Mouse (Mus musculus) c-Kit-positive CD71-negative TER-119-negative erythroid progenitor cells, embryonic 14.5 days (primary cell): Measurements from ENCODE around the gene Macrod2.
A peak's percentile ranks its signal among the peaks of the same experiment; 100 is the strongest.

Source experiments
- DNase-seq: peaks from one replicate; pipeline ENCODE4 v3.0.0-alpha.2; 2013; ENCODE audit warnings: low read depth

Macrod2 gene

GRCm38 (mm10) chr2:142232828-142233227, 1837.7 kb downstream of the Macrod2 start:
- DNase-seq = no peak

GRCm38 (mm10) chr2:142243483-142243882, 1848.4 kb downstream of the Macrod2 start:
- no peak for DNase-seq

GRCm38 (mm10) chr2:142250383-142250782, 1855.3 kb downstream of the Macrod2 start:
- no peak for DNase-seq

GRCm38 (mm10) chr2:142251518-142251917, 1856.4 kb downstream of the Macrod2 start:
- no peak for DNase-seq

- DNase-seq = peak; percentile 20
Observed at GRCm38 (mm10) chr2:142253913-142254312, 1858.8 kb downstream of the Macrod2 start.

- no peak for DNase-seq
Observed at GRCm38 (mm10) chr2:142254566-142254965, 1859.5 kb downstream of the Macrod2 start.

- no peak for DNase-seq
Observed at GRCm38 (mm10) chr2:142257501-142257900, 1862.4 kb downstream of the Macrod2 start.

- DNase-seq = no peak
Observed at GRCm38 (mm10) chr2:142261046-142261445, 1865.9 kb downstream of the Macrod2 start.

- no peak for DNase-seq
Observed at GRCm38 (mm10) chr2:142264697-142265096, 1869.6 kb downstream of the Macrod2 start.

GRCm38 (mm10) chr2:142267836-142268235, 1872.7 kb downstream of the Macrod2 start:
- no peak for DNase-seq

GRCm38 (mm10) chr2:142286761-142287160, 1891.7 kb downstream of the Macrod2 start:
- no peak for DNase-seq

- DNase-seq = no peak
Observed at GRCm38 (mm10) chr2:142294831-142295230, 1899.7 kb downstream of the Macrod2 start.

- DNase-seq = no peak
Observed at GRCm38 (mm10) chr2:142303098-142303911, 1908.2 kb downstream of the Macrod2 start.

- DNase-seq = no peak
Observed at GRCm38 (mm10) chr2:142303912-142304182, 1908.7 kb downstream of the Macrod2 start.

- no peak for DNase-seq
Observed at GRCm38 (mm10) chr2:142323158-142323557, 1928.0 kb downstream of the Macrod2 start.

GRCm38 (mm10) chr2:142326737-142327136, 1931.6 kb downstream of the Macrod2 start:
- no peak for DNase-seq

- DNase-seq = no peak
Observed at GRCm38 (mm10) chr2:142329761-142330160, 1934.7 kb downstream of the Macrod2 start.

- DNase-seq = no peak
Observed at GRCm38 (mm10) chr2:142334441-142335102, 1939.5 kb downstream of the Macrod2 start.

- no peak for DNase-seq
Observed at GRCm38 (mm10) chr2:142335103-142335999, 1940.2 kb downstream of the Macrod2 start.

GRCm38 (mm10) chr2:142344021-142344420, 1948.9 kb downstream of the Macrod2 start:
- no peak for DNase-seq

GRCm38 (mm10) chr2:142344758-142345157, 1949.6 kb downstream of the Macrod2 start:
- no peak for DNase-seq

- no peak for DNase-seq
Observed at GRCm38 (mm10) chr2:142349805-142350204, 1954.7 kb downstream of the Macrod2 start.

GRCm38 (mm10) chr2:142362888-142363287, 1967.8 kb downstream of the Macrod2 start:
- no peak for DNase-seq
